Mouse (Mus musculus): Measurements from ENCODE around the gene Abcc4. TPM values are rescaled to one million over a fixed set of nuclear protein-coding genes. Genes with fewer than 3 reads are reported as not detected.
"Not testable (repeated sequence)": the region's sequence is repeated elsewhere in the genome, so short reads cannot be mapped to it uniquely, and the experiment has no call there.

The Abcc4 gene
- total RNA-seq, 2 experiments from 2014 or later: 7.9 to 9.6 TPM

- no peak for DNase-seq (ENCODE audit: low spot score in 2 of 2)
- intact Hi-C loops (cut with DNase I): no loop called here
Observed at GRCm38 (mm10) chr14:118656036-118656435, 50.0 kb downstream of the Abcc4 start.

- no peak for DNase-seq (ENCODE audit: low spot score in 2 of 2)
- intact Hi-C loops (cut with DNase I): no loop called here
Observed at GRCm38 (mm10) chr14:118654903-118655302, 51.1 kb downstream of the Abcc4 start.

GRCm38 (mm10) chr14:118651704-118652439, 54.1 kb downstream of the Abcc4 start:
- DNase-seq (ENCODE audit: low spot score in 2 of 2): no peak
- intact Hi-C loops (cut with DNase I): no loop called here

GRCm38 (mm10) chr14:118649895-118650256, 56.1 kb downstream of the Abcc4 start:
- intact Hi-C loops (cut with DNase I): no loop called here
- no peak for DNase-seq (ENCODE audit: low spot score in 2 of 2)

- intact Hi-C loops (cut with DNase I): no loop called here
- DNase-seq (ENCODE audit: low spot score in 2 of 2): no peak
Observed at GRCm38 (mm10) chr14:118649199-118649894, 56.7 kb downstream of the Abcc4 start.

GRCm38 (mm10) chr14:118642940-118643591, 63.0 kb downstream of the Abcc4 start:
- DNase-seq (ENCODE audit: low spot score in 2 of 2); intact Hi-C loops (cut with DNase I): not testable (repeated sequence)

GRCm38 (mm10) chr14:118642140-118642539, 63.9 kb downstream of the Abcc4 start:
- intact Hi-C loops (cut with DNase I): no loop called here

GRCm38 (mm10) chr14:118638447-118639275, 67.4 kb downstream of the Abcc4 start:
- intact Hi-C loops (cut with DNase I): no loop called here

More at GRCm38 (mm10) chr14:118642140-118642539, 63.9 kb downstream of the Abcc4 start:
- no peak for DNase-seq (ENCODE audit: low spot score in 2 of 2)

GRCm38 (mm10) chr14:118635493-118636183, 70.4 kb downstream of the Abcc4 start:
- peak; percentile 28 to 48 for DNase-seq (ENCODE audit: low spot score in 2 of 2)
- intact Hi-C loops (cut with DNase I): no loop called here

More at GRCm38 (mm10) chr14:118638447-118639275, 67.4 kb downstream of the Abcc4 start:
- no peak for DNase-seq (ENCODE audit: low spot score in 2 of 2)

GRCm38 (mm10) chr14:118629649-118630048, 76.4 kb downstream of the Abcc4 start:
- intact Hi-C loops (cut with DNase I): no loop called here
- DNase-seq (ENCODE audit: low spot score in 2 of 2): no peak

GRCm38 (mm10) chr14:118621449-118621789, 84.6 kb downstream of the Abcc4 start:
- DNase-seq (ENCODE audit: low spot score in 2 of 2): no peak
- intact Hi-C loops (cut with DNase I): no loop called here

GRCm38 (mm10) chr14:118620773-118621448, 85.1 kb downstream of the Abcc4 start:
- intact Hi-C loops (cut with DNase I): no loop called here
- no peak for DNase-seq (ENCODE audit: low spot score in 2 of 2)

GRCm38 (mm10) chr14:118616698-118617311, 89.2 kb downstream of the Abcc4 start:
- intact Hi-C loops (cut with DNase I): loop anchor here (1.0 to 2.0 kb wide), 2 partner anchors 151 to 200 kb away; no protein-coding TSS in a partner anchor
- DNase-seq (ENCODE audit: low spot score in 2 of 2): peak; percentile 71 to 78

- intact Hi-C loops (cut with DNase I): no loop called here
- DNase-seq (ENCODE audit: low spot score in 2 of 2): no peak
Observed at GRCm38 (mm10) chr14:118613734-118614133, 92.3 kb downstream of the Abcc4 start.

- no peak for DNase-seq (ENCODE audit: low spot score in 2 of 2)
- intact Hi-C loops (cut with DNase I): no loop called here
Observed at GRCm38 (mm10) chr14:118611714-118612113, 94.3 kb downstream of the Abcc4 start.

GRCm38 (mm10) chr14:118610786-118611185, 95.2 kb downstream of the Abcc4 start:
- intact Hi-C loops (cut with DNase I): no loop called here
- no peak for DNase-seq (ENCODE audit: low spot score in 2 of 2)

- DNase-seq (ENCODE audit: low spot score in 2 of 2): peak; percentile 20 to 64
- intact Hi-C loops (cut with DNase I): no loop called here
Observed at GRCm38 (mm10) chr14:118608816-118609465, 97.1 kb downstream of the Abcc4 start.
